Mouse (Mus musculus) lung, adult 10 weeks (tissue): Measurements from ENCODE around the gene Smlr1. TPM values are rescaled to one million over a fixed set of nuclear protein-coding genes. Genes with fewer than 3 reads are reported as not detected.

ENCODE experiments used
- polyA plus RNA-seq: library from polyadenylated mRNA; stranded (reverse); fragments of 350-450 nt; fragmentation: Illumina TruSeq; extraction: RNeasy Lipid Tissue Mini Kit (QIAGEN cat#74804); gene quantifications from one replicate; pipeline ENCODE4 v1.2.3, GENCODE M21; 2014; ENCODE audit warnings: low read depth, low replicate concordance; ENCODE audit not compliant: insufficient read depth

The Smlr1 gene
- polyA plus RNA-seq: not detected

GRCm38 (mm10) chr10:25535891-25536331, at the start of gene Smlr1:
Gene Smlr1 (minus strand): TSS chr10:25536267.

Other genes with a start within 250 kb of the Smlr1 start
- 24.7 TPM for gene Akap7, start 228.4 kb downstream of the Smlr1 start, polyA plus RNA-seq
- gene Epb41l2, start 176.5 kb downstream of the Smlr1 start, polyA plus RNA-seq: 68.4 TPM